Mouse (Mus musculus) heart, embryonic 12.5 days (tissue): ENCODE data around the gene Tmem192. TPM values are rescaled to one million over a fixed set of nuclear protein-coding genes. Genes with fewer than 3 reads are reported as not detected.
"Not testable (repeated sequence)": the region's sequence is repeated elsewhere in the genome, so short reads cannot be mapped to it uniquely, and the experiment has no call there.

ENCODE experiments used
- ATAC-seq: fragments of 200-750 bp; cut with Nextera tagmentation; 2 replicates; pipeline ENCODE4 v1.8.0; 2017; ENCODE audit warnings: moderate TSS enrichment, moderate library complexity; ENCODE audit not compliant: insufficient number of reproducible peaks, low FRiP score
- H3K27ac ChIP-seq: fragments of 300-500 bp; sonication (generic); 2 replicates; pipeline ENCODE4 v1.5.1; 2016; ENCODE audit warnings: mild to moderate bottlenecking, moderate library complexity; ENCODE audit not compliant: poor library complexity, severe bottlenecking
- H3K27me3 ChIP-seq: fragments of 300-500 bp; sonication (generic); replicated peaks from 2 replicates; pipeline ENCODE4 v1.6.1; 2016; ENCODE audit warnings: mild to moderate bottlenecking, moderate library complexity
- H3K36me3 ChIP-seq: fragments of 300-500 bp; sonication (generic); 2 replicates; pipeline ENCODE4 v1.6.1; 2016; ENCODE audit warnings: mild to moderate bottlenecking, moderate library complexity
- H3K4me1 ChIP-seq: fragments of 300-500 bp; sonication (generic); replicated peaks from 2 replicates; pipeline ENCODE4 v1.6.1; 2016; ENCODE audit warnings: mild to moderate bottlenecking
- H3K4me2 ChIP-seq: fragments of 300-500 bp; sonication (generic); 2 replicates; pipeline ENCODE4 v1.6.1; 2016; ENCODE audit warnings: mild to moderate bottlenecking, moderate library complexity
- H3K4me3 ChIP-seq: fragments of 300-500 bp; sonication (generic); 2 replicates; pipeline ENCODE4 v1.5.1; 2016; ENCODE audit warnings: mild to moderate bottlenecking
- H3K9ac ChIP-seq: fragments of 300-500 bp; sonication (generic); 2 replicates; pipeline ENCODE4 v1.6.1; 2016; ENCODE audit warnings: mild to moderate bottlenecking, moderate library complexity
- H3K9me3 ChIP-seq: fragments of 300-500 bp; sonication (generic); replicated peaks from 2 replicates; pipeline ENCODE4 v1.6.1; 2016; ENCODE audit warnings: mild to moderate bottlenecking, moderate library complexity
- WGBS: fragments of 180-500 bp; shearing (Covaris S2); methylation state at CpG from one replicate; pipeline ENCODE4 v1.1.7; 2016; 5-methylcytosine and 5-hydroxymethylcytosine counted together
- polyA plus RNA-seq: library from polyadenylated mRNA; unstranded; fragments of >200 nt; fragmentation: Nextera tagmentation; extraction: Ambion mirVana; gene quantifications from 2 replicates; pipeline ENCODE4 v1.2.1, GENCODE M21; 2016

Gene Tmem192
- polyA plus RNA-seq, 1 experiment from 2014 or later = 27.0 TPM

- Histone ChIP-seq H3K4me3 (no peak overlapping the region), H3K4me2 (no peak overlapping the region), H3K4me1 (no peaks in the 10 kb centered on the region)
Observed at GRCm38 (mm10) chr8:64962836-64963235, 15.9 kb downstream of the Tmem192 start.

GRCm38 (mm10) chr8:64983150-64983897 is 36.3 kb downstream of the Tmem192 start:
- Histone ChIP-seq H3K4me2 (no peak overlapping the region), H3K27me3 (no peaks in the 10 kb centered on the region), H3K9ac (no peak overlapping the region), H3K27ac (no peak overlapping the region), H3K9me3 (no peaks in the 10 kb centered on the region), H3K4me3 (no peak overlapping the region), H3K36me3 (no peaks in the 10 kb centered on the region), H3K4me1 (no peaks in the 10 kb centered on the region)
- ATAC-seq = no peak
- WGBS = 67% methylated on average over 20 of the region's 20 CpGs

More at GRCm38 (mm10) chr8:64962836-64963235, 15.9 kb downstream of the Tmem192 start:
- no peak for ATAC-seq
- no peak overlapping the region for H3K9ac ChIP-seq
- H3K36me3 ChIP-seq = peaks cover 38% of the 10 kb centered on the region
- no peaks in the 10 kb centered on the region for H3K27me3 ChIP-seq
- H3K9me3 ChIP-seq = no peaks in the 10 kb centered on the region
- H3K27ac ChIP-seq = no peak overlapping the region

GRCm38 (mm10) chr8:64987731-64988130 is 40.7 kb downstream of the Tmem192 start, which contains the start of gene Trim75:
Gene Trim75 (minus strand): TSS chr8:64987831.
- no peak for ATAC-seq
- Histone ChIP-seq H3K9ac (no peak within 1 kb of the TSS), H3K9me3 (no peaks in the 10 kb centered on the region), H3K4me1 (no peaks in the 10 kb centered on the region), H3K36me3 (no peaks in the 10 kb centered on the region), H3K4me2 (no peak within 1 kb of the TSS), H3K27me3 (no peaks in the 10 kb centered on the region), H3K27ac (no peak within 1 kb of the TSS), H3K4me3 (no peak within 1 kb of the TSS)
- WGBS = 81% methylated on average over 4 of the region's 4 CpGs

GRCm38 (mm10) chr8:64998806-64999365 is 51.9 kb downstream of the Tmem192 start:
- H3K4me1 ChIP-seq = no peaks in the 10 kb centered on the region
- 74% methylated on average over 4 of the region's 4 CpGs for WGBS
- H3K4me2 ChIP-seq = no peak overlapping the region
- no peaks in the 10 kb centered on the region for H3K36me3 ChIP-seq
- no peak overlapping the region for H3K4me3 ChIP-seq
- no peaks in the 10 kb centered on the region for H3K27me3 ChIP-seq
- H3K9me3 ChIP-seq = no peaks in the 10 kb centered on the region
- H3K27ac ChIP-seq = no peak overlapping the region
- no peak for ATAC-seq
- H3K9ac ChIP-seq = no peak overlapping the region

GRCm38 (mm10) chr8:65007616-65008015 is 60.6 kb downstream of the Tmem192 start:
- not testable (repeated sequence) for H3K36me3 ChIP-seq, H3K4me2 ChIP-seq, H3K27ac ChIP-seq, H3K9me3 ChIP-seq, H3K9ac ChIP-seq, H3K27me3 ChIP-seq, H3K4me1 ChIP-seq, ATAC-seq, H3K4me3 ChIP-seq
- WGBS = 70% methylated on average over 6 of the region's 6 CpGs

- Histone ChIP-seq H3K4me3 (no peak within 1 kb of the TSS), H3K27me3 (no peaks in the 10 kb centered on the region), H3K9me3 (0 out of 2 replicates have a peak, but pooled peaks cover 14% of the 10 kb centered on the region), H3K27ac (no peak within 1 kb of the TSS), H3K36me3 (no peaks in the 10 kb centered on the region), H3K4me2 (no peak within 1 kb of the TSS), H3K9ac (no peak within 1 kb of the TSS), H3K4me1 (no peaks in the 10 kb centered on the region)
- WGBS = 82% methylated on average over 8 of the region's 8 CpGs
- ATAC-seq = no peak
Observed at GRCm38 (mm10) chr8:65018423-65018822, 71.4 kb downstream of the Tmem192 start, which contains the start of the genes Trim61 and Trim60. Gene Trim61 (minus strand): TSS chr8:65018523. Gene Trim60 (minus strand): TSS chr8:65018584.

Other genes with a start within 250 kb of the Tmem192 start
- gene Msmo1, start 213.4 kb upstream of the Tmem192 start, polyA plus RNA-seq = 64.6 and 65.9 TPM in 2 replicates
- gene Klhl2, start 97.2 kb upstream of the Tmem192 start, polyA plus RNA-seq = 16.1 and 17.5 TPM in 2 replicates
- 0.05 TPM in 1 of 2 replicates, not detected in the other for gene Trim75, start 40.6 kb downstream of the Tmem192 start, polyA plus RNA-seq
- gene Trim61, start 71.3 kb downstream of the Tmem192 start, polyA plus RNA-seq = 0.17 and 0.72 TPM in 2 replicates
- 0.06 TPM in 1 of 2 replicates, not detected in the other for gene Trim60, start 71.4 kb downstream of the Tmem192 start, polyA plus RNA-seq
- gene Apela, start 90.2 kb downstream of the Tmem192 start, polyA plus RNA-seq = 19.6 and 20.9 TPM in 2 replicates
- gene Gm10663, start 127.8 kb downstream of the Tmem192 start, polyA plus RNA-seq = not detected in 2 replicates
- not detected in 2 replicates for gene BC030870, start 182.4 kb downstream of the Tmem192 start, polyA plus RNA-seq